In genomic region chr17:66692941-66693675, GRCm38 (mm10) we compare ENCODE assay signal across 10 mouse cellular contexts.
A peak's percentile ranks its signal among the peaks of the same experiment; 100 is the strongest.
DNase-seq lines count a peak whose midpoint lies in the region; ATAC-seq lines count a peak whose summit lies in the region.
"Had no signal": no experiment of that assay in that cellular context is flagged by ENCODE, and none has a peak within 500 bp of the region (broad histone marks: within the 10 kb centered on the region; RNA-seq: fewer than 3 reads in every experiment).

No protein-coding gene starts in this region.

- H3K27ac ChIP-seq in forebrain, embryonic 14.5 days (ENCODE audit: low read depth, low read length) = no peak overlapping the region; the same call in 1 of the 2 replicates
- H3K27ac ChIP-seq in forebrain, embryonic 15.5 days (replicated peaks) = no peak overlapping the region
- H3K27ac ChIP-seq in limb, embryonic 10.5 days = peak overlapping the region; percentile 81
- peak overlapping the region; percentile 23; the same call in 1 of the 2 replicates for H3K27ac ChIP-seq in neural tube, embryonic 15.5 days (replicated peaks)
- H3K27ac ChIP-seq: macrophage had no signal

- WGBS in forebrain, embryonic 14.5 days = 77% methylated on average over 16 of the region's 16 CpGs
- WGBS in forebrain, embryonic 15.5 days = 69% methylated on average over 16 of the region's 16 CpGs
- WGBS in limb, embryonic 10.5 days = 92% methylated on average over 16 of the region's 16 CpGs
- WGBS in neural tube, embryonic 15.5 days = 79% methylated on average over 16 of the region's 16 CpGs

- no peak overlapping the region for H3K4me3 ChIP-seq in forebrain, embryonic 14.5 days (ENCODE audit: low read depth, low read length)
- H3K4me3 ChIP-seq in forebrain, embryonic 15.5 days = no peak overlapping the region
- H3K4me3 ChIP-seq in limb, embryonic 10.5 days = no peak overlapping the region
- no peak overlapping the region for H3K4me3 ChIP-seq in neural tube, embryonic 15.5 days (replicated peaks)

- no peaks in the 10 kb centered on the region for H3K27me3 ChIP-seq in forebrain, embryonic 14.5 days (replicated peaks; ENCODE audit: control insufficient read depth, insufficient read depth, low read length)
- H3K27me3 ChIP-seq in forebrain, embryonic 15.5 days = no peaks in the 10 kb centered on the region
- H3K27me3 ChIP-seq in limb, embryonic 10.5 days (ENCODE audit: low read depth, poor library complexity, severe bottlenecking) = no peaks in the 10 kb centered on the region
- no peaks in the 10 kb centered on the region for H3K27me3 ChIP-seq in neural tube, embryonic 15.5 days (replicated peaks)

- H3K36me3 ChIP-seq in forebrain, embryonic 14.5 days (ENCODE audit: control insufficient read depth, insufficient read depth, low read length) = no peaks in the 10 kb centered on the region
- H3K36me3 ChIP-seq in forebrain, embryonic 15.5 days = no peaks in the 10 kb centered on the region
- H3K36me3 ChIP-seq in limb, embryonic 10.5 days = no peaks in the 10 kb centered on the region
- 0 out of 2 replicates have a peak, but pooled peaks cover 4% of the 10 kb centered on the region for H3K36me3 ChIP-seq in neural tube, embryonic 15.5 days

- intact Hi-C loops in left cerebral cortex, postnatal 4 days (cut with DNase I) = no loop called here

- H3K4me1 ChIP-seq in forebrain, embryonic 14.5 days (ENCODE audit: control insufficient read depth, insufficient read depth, low read length) = peaks cover 23% of the 10 kb centered on the region
- peaks cover 36% of the 10 kb centered on the region for H3K4me1 ChIP-seq in forebrain, embryonic 15.5 days
- H3K4me1 ChIP-seq in limb, embryonic 10.5 days = peaks cover 52% of the 10 kb centered on the region
- H3K4me1 ChIP-seq in neural tube, embryonic 15.5 days = peaks cover 24% of the 10 kb centered on the region

- no peak overlapping the region for H3K9ac ChIP-seq in forebrain, embryonic 14.5 days (ENCODE audit: low read length)
- no peak overlapping the region for H3K9ac ChIP-seq in forebrain, embryonic 15.5 days (replicated peaks)
- no peak overlapping the region for H3K9ac ChIP-seq in neural tube, embryonic 15.5 days (replicated peaks)

- H3K4me2 ChIP-seq in forebrain, embryonic 14.5 days (ENCODE audit: low read length) = peak overlapping the region; percentile 12; the same call in 1 of the 2 replicates
- no peak overlapping the region for H3K4me2 ChIP-seq in forebrain, embryonic 15.5 days (replicated peaks)
- no peak overlapping the region for H3K4me2 ChIP-seq in neural tube, embryonic 15.5 days

- 0 out of 2 replicates have a peak, but pooled peaks have one; percentile 13 for ATAC-seq in forebrain, embryonic 14.5 days
- ATAC-seq in forebrain, embryonic 15.5 days (replicated peaks) = no peak
- no peak for ATAC-seq in neural tube, embryonic 15.5 days (ENCODE audit: low FRiP score)

- peak; percentile 39 for DNase-seq in forebrain, embryonic 14.5 days (ENCODE audit: low spot score)
- peak; percentile 14 for DNase-seq in lung, postnatal 10 days
- DNase-seq in lung, postnatal 36 days = no peak
- no peak for DNase-seq in limb, embryonic 10.5 days (ENCODE audit: low spot score)
- DNase-seq in left cerebral cortex, postnatal 4 days = no peak
- DNase-seq in left cerebral cortex, adult 18-20 months (ENCODE audit: low spot score in 2 of 2) = no peak
- DNase-seq: kidney, postnatal 14 days had no signal

- no peaks in the 10 kb centered on the region for H3K9me3 ChIP-seq in forebrain, embryonic 14.5 days (replicated peaks; ENCODE audit: control insufficient read depth, low read length)
- H3K9me3 ChIP-seq in forebrain, embryonic 15.5 days = no peaks in the 10 kb centered on the region
- H3K9me3 ChIP-seq in limb, embryonic 10.5 days (replicated peaks) = no peaks in the 10 kb centered on the region
- no peaks in the 10 kb centered on the region for H3K9me3 ChIP-seq in neural tube, embryonic 15.5 days (replicated peaks)

Comparison
In these comparisons a context has a peak if more than half of its experiments do, and no peak if none do; other contexts are left out.
1. DNase-seq: peak in forebrain, embryonic 14.5 days (single experiment) and lung, postnatal 10 days (single experiment); none in lung, postnatal 36 days (single experiment), limb, embryonic 10.5 days (single experiment), left cerebral cortex, postnatal 4 days (single experiment) and left cerebral cortex, adult 18-20 months (0 of 2).
2. H3K27ac ChIP-seq: peak in limb, embryonic 10.5 days (single experiment) and neural tube, embryonic 15.5 days (single experiment); none in forebrain, embryonic 14.5 days (single experiment) and forebrain, embryonic 15.5 days (single experiment).